Mouse (Mus musculus) kidney, adult 2 months (tissue): ENCODE results near the gene Eefsec.

ENCODE experiments used
- CTCF ChIP-seq: fragments of 200-500 bp; conservative IDR thresholded peaks from 2 replicates; pipeline ENCODE4 v1.5.1; 2011; ENCODE audit warnings: low read depth, mild to moderate bottlenecking, control low read depth, low read length, moderate library complexity, mixed read lengths; ENCODE audit not compliant: insufficient read depth, insufficient read length
- POLR2A ChIP-seq: fragments of 200-500 bp; IDR thresholded peaks from one replicate; pipeline ENCODE4 v1.6.1; 2011; ENCODE audit warnings: low read depth, low read length, control low read depth

- TF ChIP-seq CTCF (no peak), POLR2A (no peak)
These were observed 140.1 kb downstream of the Eefsec start for GRCm38 (mm10) chr6:88306100-88306746.
